Mouse (Mus musculus): ENCODE data around the gene Kmt2e. TPM values are rescaled to one million over a fixed set of nuclear protein-coding genes. Genes with fewer than 3 reads are reported as not detected.
A peak's percentile ranks its signal among the peaks of the same experiment; 100 is the strongest.

The Kmt2e gene
- total and polyA plus RNA-seq, 2 experiments = 8.1 to 19.1 TPM

GRCm38 (mm10) chr5:23434598-23435481, 599 bp downstream of the Kmt2e start:
- Histone ChIP-seq H3K79me2 (ENCODE audit: control insufficient read depth, insufficient read depth, low read length) (peaks cover 23% of the 10 kb centered on the region), H3K27ac (replicated peaks; ENCODE audit: insufficient read depth, low read depth, low read length) (peak overlapping the region; percentile 94), H3K36me3 (ENCODE audit: control insufficient read depth, insufficient read depth, low read length) (no peaks in the 10 kb centered on the region), H3K27me3 (ENCODE audit: control insufficient read depth, insufficient read depth, low read length) (no peaks in the 10 kb centered on the region), H3K4me1 (ENCODE audit: control insufficient read depth, insufficient read depth, low read length) (peaks cover 12% of the 10 kb centered on the region; the same call in 1 of the 2 replicates), H3K4me3 (ENCODE audit: insufficient read depth, low read depth, low read length) (peak overlapping the region; percentile 82), H3K9ac (ENCODE audit: low read depth, low read length) (peak overlapping the region; percentile 97)
- DNase-seq (ENCODE audit: extremely low read depth, low read depth, low spot score) = peak; percentile 63
- no peak for TF ChIP-seq CTCF (IDR thresholded peaks at IDR 0.05; ENCODE audit: low read depth, low read length)
- 0 out of 2 replicates have a peak, but pooled peaks have one; percentile 3 for TF ChIP-seq POLR2A (IDR thresholded peaks at IDR 0.05; ENCODE audit: extremely low read depth, insufficient read depth, low read length)
- WGBS = under 1% methylated on average over 46 of the region's 46 CpGs

GRCm38 (mm10) chr5:23435482-23436125, 1.4 kb downstream of the Kmt2e start:
- Histone ChIP-seq H3K27ac (replicated peaks; ENCODE audit: insufficient read depth, low read depth, low read length) (peak overlapping the region; percentile 94), H3K79me2 (ENCODE audit: control insufficient read depth, insufficient read depth, low read length) (peaks cover 23% of the 10 kb centered on the region), H3K36me3 (ENCODE audit: control insufficient read depth, insufficient read depth, low read length) (no peaks in the 10 kb centered on the region), H3K4me1 (ENCODE audit: control insufficient read depth, insufficient read depth, low read length) (peaks cover 13% of the 10 kb centered on the region; the same call in 1 of the 2 replicates), H3K27me3 (ENCODE audit: control insufficient read depth, insufficient read depth, low read length) (no peaks in the 10 kb centered on the region), H3K9ac (ENCODE audit: low read depth, low read length) (peak overlapping the region; percentile 97), H3K4me3 (ENCODE audit: insufficient read depth, low read depth, low read length) (peak overlapping the region; percentile 82)
- under 1% methylated on average over 13 of the region's 13 CpGs for WGBS
- 0 out of 2 replicates have a peak, but pooled peaks have one; percentile 4 for TF ChIP-seq POLR2A (IDR thresholded peaks at IDR 0.05; ENCODE audit: extremely low read depth, insufficient read depth, low read length)
- TF ChIP-seq CTCF (IDR thresholded peaks at IDR 0.05; ENCODE audit: low read depth, low read length) = no peak
- DNase-seq (ENCODE audit: extremely low read depth, low read depth, low spot score) = no peak

GRCm38 (mm10) chr5:23436735-23437134, 2.5 kb downstream of the Kmt2e start:
- 5% methylated on average over 2 of the region's 2 CpGs for WGBS
- Histone ChIP-seq H3K27ac (replicated peaks; ENCODE audit: insufficient read depth, low read depth, low read length) (no peak overlapping the region), H3K4me1 (ENCODE audit: control insufficient read depth, insufficient read depth, low read length) (peaks cover 16% of the 10 kb centered on the region; the same call in 1 of the 2 replicates), H3K36me3 (ENCODE audit: control insufficient read depth, insufficient read depth, low read length) (no peaks in the 10 kb centered on the region), H3K79me2 (ENCODE audit: control insufficient read depth, insufficient read depth, low read length) (peaks cover 23% of the 10 kb centered on the region), H3K4me3 (ENCODE audit: insufficient read depth, low read depth, low read length) (peak overlapping the region; percentile 38; the same call in 1 of the 2 replicates), H3K27me3 (ENCODE audit: control insufficient read depth, insufficient read depth, low read length) (no peaks in the 10 kb centered on the region), H3K9ac (ENCODE audit: low read depth, low read length) (no peak overlapping the region)
- DNase-seq (ENCODE audit: extremely low read depth, low read depth, low spot score) = peak; percentile 53
- TF ChIP-seq POLR2A (IDR thresholded peaks at IDR 0.05; ENCODE audit: extremely low read depth, insufficient read depth, low read length) (no peak), CTCF (IDR thresholded peaks at IDR 0.05; ENCODE audit: low read depth, low read length) (no peak)

- WGBS = 54% methylated on average over 3 of the region's 3 CpGs
- Histone ChIP-seq H3K4me3 (ENCODE audit: insufficient read depth, low read depth, low read length) (no peak overlapping the region), H3K36me3 (ENCODE audit: control insufficient read depth, insufficient read depth, low read length) (no peaks in the 10 kb centered on the region), H3K79me2 (ENCODE audit: control insufficient read depth, insufficient read depth, low read length) (peaks cover 20% of the 10 kb centered on the region), H3K27ac (replicated peaks; ENCODE audit: insufficient read depth, low read depth, low read length) (peak overlapping the region; percentile 39), H3K9ac (ENCODE audit: low read depth, low read length) (no peak overlapping the region), H3K27me3 (ENCODE audit: control insufficient read depth, insufficient read depth, low read length) (no peaks in the 10 kb centered on the region), H3K4me1 (ENCODE audit: control insufficient read depth, insufficient read depth, low read length) (peaks cover 35% of the 10 kb centered on the region)
- peak; percentile 82 for DNase-seq (ENCODE audit: extremely low read depth, low read depth, low spot score)
- TF ChIP-seq POLR2A (IDR thresholded peaks at IDR 0.05; ENCODE audit: extremely low read depth, insufficient read depth, low read length) (no peak), CTCF (IDR thresholded peaks at IDR 0.05; ENCODE audit: low read depth, low read length) (no peak)
Measured at GRCm38 (mm10) chr5:23439857-23440256, 5.6 kb downstream of the Kmt2e start.

- Histone ChIP-seq H3K4me3 (ENCODE audit: insufficient read depth, low read depth, low read length) (no peak overlapping the region), H3K9ac (ENCODE audit: low read depth, low read length) (no peak overlapping the region), H3K79me2 (ENCODE audit: control insufficient read depth, insufficient read depth, low read length) (peaks cover 15% of the 10 kb centered on the region; the same call in 1 of the 2 replicates), H3K4me1 (ENCODE audit: control insufficient read depth, insufficient read depth, low read length) (peaks cover 35% of the 10 kb centered on the region), H3K36me3 (ENCODE audit: control insufficient read depth, insufficient read depth, low read length) (no peaks in the 10 kb centered on the region), H3K27me3 (ENCODE audit: control insufficient read depth, insufficient read depth, low read length) (no peaks in the 10 kb centered on the region), H3K27ac (replicated peaks; ENCODE audit: insufficient read depth, low read depth, low read length) (no peak overlapping the region)
- peak; percentile 59 for DNase-seq (ENCODE audit: extremely low read depth, low read depth, low spot score)
- TF ChIP-seq CTCF (IDR thresholded peaks at IDR 0.05; ENCODE audit: low read depth, low read length) (no peak), POLR2A (IDR thresholded peaks at IDR 0.05; ENCODE audit: extremely low read depth, insufficient read depth, low read length) (no peak)
Measured at GRCm38 (mm10) chr5:23440572-23440971, 6.3 kb downstream of the Kmt2e start.

Measured in liver, adult 2 months (tissue).